Mouse (Mus musculus): ENCODE results near the gene Dmrt1. TPM values are rescaled to one million over a fixed set of nuclear protein-coding genes. Genes with fewer than 3 reads are reported as not detected.

Gene Dmrt1
- total and polyA plus RNA-seq, 3 experiments = 0.30 to 0.50 TPM; not detected in 1

GRCm38 (mm10) chr19:25529673-25530072 is 24.3 kb downstream of the Dmrt1 start:
- no peak overlapping the region for H3K9ac ChIP-seq (ENCODE audit: insufficient read depth, low read depth)
- H3K27me3 ChIP-seq (replicated peaks) = no peaks in the 10 kb centered on the region
- H3K36me3 ChIP-seq (replicated peaks in 1 of 2; ENCODE audit: control insufficient read depth in 1 of 2, insufficient read depth in 1 of 2, low read length in 1 of 2) = no peaks in the 10 kb centered on the region
- dilution Hi-C loops (cut with MboI; ENCODE audit: extremely low pct_ligation_motif_present, extremely low pct_unique_long_range_greater_than_20kb, low sequenced_read_pairs) = no loop called here
- H3K4me2 ChIP-seq (ENCODE audit: insufficient read depth, low read depth, poor library complexity, severe bottlenecking) = no peak overlapping the region
- no peak for TF ChIP-seq ZNF384 (IDR thresholded peaks at IDR 0.05; ENCODE audit: low read depth, low read length)
- no peak for TF ChIP-seq MEF2A (IDR thresholded peaks at IDR 0.05; ENCODE audit: borderline replicate concordance, low read depth, low read length)
- no peak for TF ChIP-seq UBTF (IDR thresholded peaks at IDR 0.05; ENCODE audit: low read depth, low read length)
- no peak for TF ChIP-seq USF1 (IDR thresholded peaks at IDR 0.05; ENCODE audit: low read depth, low read length)
- TF ChIP-seq TCF12 (IDR thresholded peaks at IDR 0.05; ENCODE audit: low read depth, low read length) = no peak
- TF ChIP-seq EP300 (IDR thresholded peaks at IDR 0.05; ENCODE audit: low read length) = no peak
- no peak for TF ChIP-seq JUN (IDR thresholded peaks at IDR 0.05; ENCODE audit: insufficient read depth, low read depth, low read length)
- no peak for TF ChIP-seq POLR2A (IDR thresholded peaks at IDR 0.05; ENCODE audit: low read depth, low read length)
- H3K79me2 ChIP-seq (replicated peaks; ENCODE audit: control insufficient read depth, extremely low read depth, insufficient read depth, poor library complexity, severe bottlenecking) = no peaks in the 10 kb centered on the region
- no peak overlapping the region for H3K4me3 ChIP-seq (replicated peaks in 1 of 3; ENCODE audit: low read depth in 2 of 3, low read length in 2 of 3, poor library complexity in 1 of 3)
- H3K9me3 ChIP-seq (replicated peaks; ENCODE audit: low read length) = no peaks in the 10 kb centered on the region
- no peak overlapping the region for H3K27ac ChIP-seq (ENCODE audit: insufficient read depth, low read depth)
- no peak for DNase-seq (ENCODE audit: extremely low read depth)
- no peaks in the 10 kb centered on the region for H3K4me1 ChIP-seq (ENCODE audit: control insufficient read depth in 1 of 2, insufficient read depth in 2 of 2)
- in situ Hi-C loops (cut with MboI; ENCODE audit: low pct_ligation_motif_present, low pct_unique_long_range_greater_than_20kb, low sequenced_read_pairs) = no loop called here

DNA sequence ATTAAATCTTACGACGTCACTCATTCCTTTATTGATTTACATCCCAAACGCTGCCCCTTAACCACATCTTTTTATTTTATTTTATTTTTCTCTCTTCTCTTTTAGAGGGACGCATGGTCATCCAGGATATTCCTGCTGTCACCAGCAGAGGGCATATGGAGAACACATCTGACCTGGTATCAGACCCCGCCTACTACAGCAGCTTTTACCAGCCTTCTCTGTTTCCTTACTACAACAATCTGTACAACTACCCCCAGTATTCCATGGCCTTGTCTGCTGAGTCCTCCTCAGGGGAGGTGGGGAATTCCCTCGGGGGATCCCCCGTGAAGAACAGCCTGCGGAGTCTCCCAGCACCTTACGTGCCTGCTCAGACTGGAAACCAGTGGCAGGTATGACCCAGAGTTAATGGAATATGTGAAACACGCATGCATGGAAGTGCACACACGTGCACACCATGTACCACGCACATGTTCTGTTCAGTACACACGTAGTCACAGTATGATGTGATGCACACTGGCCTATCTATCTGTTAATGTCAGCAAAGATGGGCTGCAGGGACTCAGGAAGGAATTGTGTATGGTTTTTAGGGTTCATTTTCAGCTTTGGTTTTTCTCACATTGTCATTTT is 40.4 kb downstream of the Dmrt1 start:
- dilution Hi-C loops (cut with MboI; ENCODE audit: extremely low pct_ligation_motif_present, extremely low pct_unique_long_range_greater_than_20kb, low sequenced_read_pairs) (no loop called here), in situ Hi-C loops (cut with MboI; ENCODE audit: low pct_ligation_motif_present, low pct_unique_long_range_greater_than_20kb, low sequenced_read_pairs) (loop anchor here (5.0 kb wide), 1 partner anchor 91 kb away; no protein-coding TSS in a partner anchor)
- H3K4me2 ChIP-seq (ENCODE audit: insufficient read depth, low read depth, poor library complexity, severe bottlenecking) = no peak overlapping the region
- H3K79me2 ChIP-seq (replicated peaks; ENCODE audit: control insufficient read depth, extremely low read depth, insufficient read depth, poor library complexity, severe bottlenecking) = no peaks in the 10 kb centered on the region
- H3K27me3 ChIP-seq (replicated peaks) = no peaks in the 10 kb centered on the region
- H3K9me3 ChIP-seq (replicated peaks; ENCODE audit: low read length) = peaks cover 10% of the 10 kb centered on the region
- no peak overlapping the region for H3K27ac ChIP-seq (ENCODE audit: insufficient read depth, low read depth)
- H3K36me3 ChIP-seq (replicated peaks in 1 of 2; ENCODE audit: control insufficient read depth in 1 of 2, insufficient read depth in 1 of 2, low read length in 1 of 2) = no peaks in the 10 kb centered on the region
- H3K9ac ChIP-seq (ENCODE audit: insufficient read depth, low read depth) = no peak overlapping the region
- DNase-seq (ENCODE audit: extremely low read depth) = peak; percentile 64
- H3K4me3 ChIP-seq (replicated peaks in 1 of 3; ENCODE audit: low read depth in 2 of 3, low read length in 2 of 3, poor library complexity in 1 of 3) = no peak overlapping the region
- peaks cover 9 to 55% of the 10 kb centered on the region in 2 experiments; a peak in 3 of 4 replicates for H3K4me1 ChIP-seq (ENCODE audit: control insufficient read depth in 1 of 2, insufficient read depth in 2 of 2)
- TF ChIP-seq HCFC1 (IDR thresholded peaks at IDR 0.05; ENCODE audit: low read depth, low read length) (no peak), KAT2A (IDR thresholded peaks at IDR 0.05; ENCODE audit: insufficient replicate concordance, low read length) (no peak), E2F4 (IDR thresholded peaks at IDR 0.05; ENCODE audit: insufficient replicate concordance, low read depth, low read length) (no peak), MAZ (IDR thresholded peaks at IDR 0.05; ENCODE audit: low read depth, low read length) (no peak), UBTF (IDR thresholded peaks at IDR 0.05; ENCODE audit: low read depth, low read length) (no peak), MYC (IDR thresholded peaks at IDR 0.05; ENCODE audit: low read depth, low read length) (0 out of 2 replicates have a peak, but pooled peaks have one; percentile 17), EP300 (IDR thresholded peaks at IDR 0.05; ENCODE audit: low read length) (no peak), SIN3A (IDR thresholded peaks at IDR 0.05; ENCODE audit: low read length) (no peak), MAFK (IDR thresholded peaks at IDR 0.05; ENCODE audit: insufficient replicate concordance, low read length) (no peak), ETS1 (conservative IDR thresholded peaks at IDR 0.05; ENCODE audit: low read depth, low read length) (no peak), TBP (conservative IDR thresholded peaks at IDR 0.05; ENCODE audit: low read depth, low read length) (no peak), ZMIZ1 (IDR thresholded peaks at IDR 0.05; ENCODE audit: low read depth, low read length) (no peak), CHD2 (IDR thresholded peaks at IDR 0.05; ENCODE audit: low read length) (no peak), GABPA (IDR thresholded peaks at IDR 0.05; ENCODE audit: insufficient replicate concordance, low read depth, low read length) (no peak), USF2 (conservative IDR thresholded peaks at IDR 0.05; ENCODE audit: low read depth, low read length) (no peak), SMC3 (IDR thresholded peaks at IDR 0.05; ENCODE audit: low read depth, low read length) (peak; percentile 84), MXI1 (IDR thresholded peaks at IDR 0.05; ENCODE audit: low read depth, low read length) (no peak), ZC3H11A (IDR thresholded peaks at IDR 0.05; ENCODE audit: low read depth, low read length) (no peak; the same call in 1 of the 2 replicates), NRF1 (IDR thresholded peaks at IDR 0.05; ENCODE audit: low read depth, low read length) (no peak), CTCF (conservative IDR thresholded peaks at IDR 0.05 in 1 of 2, IDR thresholded peaks at IDR 0.05 in 1 of 2; ENCODE audit: low read depth in 2 of 2, low read length in 2 of 2) (peak; percentile 58 to 83), RAD21 (IDR thresholded peaks at IDR 0.05; ENCODE audit: low read depth, low read length) (peak; percentile 77), NELFE (IDR thresholded peaks at IDR 0.05; ENCODE audit: low read depth, low read length) (no peak), ELF1 (IDR thresholded peaks at IDR 0.05; ENCODE audit: low read depth, low read length) (no peak), JUND (conservative IDR thresholded peaks at IDR 0.05; ENCODE audit: low read depth, low read length) (no peak), BHLHE40 (IDR thresholded peaks at IDR 0.05; ENCODE audit: low read depth, low read length) (peak; percentile 44; the same call in 1 of the 2 replicates), ZNF384 (IDR thresholded peaks at IDR 0.05; ENCODE audit: low read depth, low read length) (no peak), ZKSCAN1 (IDR thresholded peaks at IDR 0.05; ENCODE audit: borderline replicate concordance, low read depth, low read length) (no peak), JUN (IDR thresholded peaks at IDR 0.05; ENCODE audit: insufficient read depth, low read depth, low read length) (no peak)
